Mouse (Mus musculus): ENCODE results near the gene Obsl1. TPM values are rescaled to one million over a fixed set of nuclear protein-coding genes. Genes with fewer than 3 reads are reported as not detected.

The Obsl1 gene
- total RNA-seq, 1 experiment from 2014 or later: not detected

DNA sequence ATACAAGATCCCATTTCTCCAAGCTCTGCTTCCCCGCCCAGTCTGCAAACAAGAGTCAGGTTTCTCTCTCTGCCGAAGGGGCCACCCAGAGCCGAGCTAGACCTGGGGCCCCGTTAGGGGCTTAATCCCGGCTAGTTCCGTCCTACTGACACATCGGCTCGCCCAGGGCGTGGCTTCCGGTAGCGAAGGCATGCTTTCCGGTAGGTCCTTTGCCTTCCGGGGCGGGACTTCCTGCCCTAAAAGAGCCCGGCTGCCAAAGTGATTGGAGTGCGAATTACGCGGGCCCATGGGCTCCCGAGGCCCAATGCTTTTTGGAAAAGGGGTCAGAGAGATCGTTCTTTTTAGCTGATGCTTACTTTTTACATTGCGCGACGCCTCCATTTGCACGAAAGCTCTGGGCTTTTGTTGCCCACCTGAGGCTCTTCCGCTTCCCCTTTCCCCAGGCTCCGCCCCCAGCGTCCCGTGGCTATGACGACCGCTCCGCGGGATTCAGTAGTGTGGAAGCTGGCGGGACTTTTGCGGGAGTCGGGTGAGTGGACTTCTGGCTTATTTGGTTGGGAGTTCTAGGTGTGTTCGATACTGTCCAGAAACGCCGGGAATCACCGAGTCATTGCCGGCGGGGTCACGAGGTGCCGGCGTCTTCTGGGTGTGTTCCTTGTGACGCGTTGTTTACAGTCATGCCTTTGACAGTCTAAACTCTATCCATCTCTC, 15.2 kb upstream of the Obsl1 start, which contains the start of gene Stk11ip:
Stk11ip (plus strand) TSS at position 209 of the 711 bp plus-strand sequence.
- peak; percentile 80 for ATAC-seq (ENCODE audit: extremely low read depth, insufficient number of reproducible peaks, low FRiP score, poor library complexity, severe bottlenecking)

DNA sequence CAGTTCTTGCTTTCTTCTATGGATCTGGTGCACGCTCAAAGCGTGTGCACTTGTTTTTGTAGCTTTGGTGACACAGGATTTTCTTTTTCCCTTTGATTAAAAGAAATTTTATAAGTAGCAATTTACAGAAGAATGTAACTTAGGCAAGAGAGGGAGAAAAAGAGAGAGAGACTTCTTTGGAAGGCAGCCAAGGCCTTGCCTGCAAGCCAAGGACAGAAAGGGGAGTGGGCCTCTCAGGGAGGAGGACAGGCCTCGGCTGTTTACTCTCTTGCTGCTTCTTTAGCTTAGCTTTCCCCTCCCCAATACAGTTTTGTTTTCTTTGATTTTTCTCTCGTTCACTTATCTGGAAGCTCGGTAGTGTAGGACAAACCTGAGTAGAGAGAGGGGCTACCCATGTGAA, 13.3 kb upstream of the Obsl1 start:
- no peak for ATAC-seq (ENCODE audit: extremely low read depth, insufficient number of reproducible peaks, low FRiP score, poor library complexity, severe bottlenecking)

- no peak for ATAC-seq (ENCODE audit: extremely low read depth, insufficient number of reproducible peaks, low FRiP score, poor library complexity, severe bottlenecking)
Observed at GRCm38 (mm10) chr1:75518427-75518826, 12.2 kb upstream of the Obsl1 start.

DNA sequence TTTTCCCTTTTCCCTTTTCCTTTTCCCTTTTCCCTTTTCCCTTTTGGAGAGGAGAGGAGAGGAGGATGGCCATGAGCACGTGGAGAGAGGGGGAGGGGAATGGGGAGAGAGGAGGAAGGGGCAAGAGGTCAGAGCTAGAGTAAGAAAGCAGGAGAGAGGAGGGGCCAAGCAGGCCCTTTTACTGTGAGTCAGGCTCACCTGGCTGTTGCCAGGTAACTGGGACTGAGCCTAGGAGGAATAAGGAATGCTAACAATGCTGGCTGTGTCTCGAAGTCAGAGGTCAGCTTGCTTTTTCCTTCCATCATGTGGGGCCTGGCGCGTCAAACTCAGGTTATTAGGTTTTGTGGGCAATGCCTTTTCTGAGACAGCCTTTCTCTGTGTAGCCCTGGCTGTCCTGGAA, 11.7 kb upstream of the Obsl1 start:
- no peak for ATAC-seq (ENCODE audit: extremely low read depth, insufficient number of reproducible peaks, low FRiP score, poor library complexity, severe bottlenecking)

GRCm38 (mm10) chr1:75516703-75517380, 10.6 kb upstream of the Obsl1 start:
- no peak for ATAC-seq (ENCODE audit: extremely low read depth, insufficient number of reproducible peaks, low FRiP score, poor library complexity, severe bottlenecking)

- no peak for ATAC-seq (ENCODE audit: extremely low read depth, insufficient number of reproducible peaks, low FRiP score, poor library complexity, severe bottlenecking)
Observed at GRCm38 (mm10) chr1:75512550-75512949, 6.3 kb upstream of the Obsl1 start.

GRCm38 (mm10) chr1:75511437-75512210, 5.4 kb upstream of the Obsl1 start:
- no peak for ATAC-seq (ENCODE audit: extremely low read depth, insufficient number of reproducible peaks, low FRiP score, poor library complexity, severe bottlenecking)

DNA sequence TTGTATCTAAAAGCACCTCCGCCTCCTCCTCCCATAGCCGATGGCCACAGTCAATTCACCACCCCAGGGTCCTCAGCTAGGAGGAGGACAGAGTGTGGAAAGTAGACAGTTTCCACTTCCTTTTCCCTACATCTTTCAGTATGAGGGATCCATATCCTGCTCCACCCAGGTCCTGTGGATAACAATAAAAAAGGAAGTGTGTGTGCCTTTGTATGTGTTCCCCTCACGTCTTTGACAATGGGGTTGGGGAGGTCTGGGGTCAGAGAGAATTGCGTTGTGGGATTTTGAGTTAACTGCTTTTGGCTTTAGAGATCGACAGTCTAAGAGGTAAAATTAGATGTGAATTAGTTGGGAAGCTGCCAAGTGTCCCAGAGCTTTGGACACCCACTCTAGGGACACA, 3.9 kb upstream of the Obsl1 start:
- ATAC-seq (ENCODE audit: extremely low read depth, insufficient number of reproducible peaks, low FRiP score, poor library complexity, severe bottlenecking): no peak

DNA sequence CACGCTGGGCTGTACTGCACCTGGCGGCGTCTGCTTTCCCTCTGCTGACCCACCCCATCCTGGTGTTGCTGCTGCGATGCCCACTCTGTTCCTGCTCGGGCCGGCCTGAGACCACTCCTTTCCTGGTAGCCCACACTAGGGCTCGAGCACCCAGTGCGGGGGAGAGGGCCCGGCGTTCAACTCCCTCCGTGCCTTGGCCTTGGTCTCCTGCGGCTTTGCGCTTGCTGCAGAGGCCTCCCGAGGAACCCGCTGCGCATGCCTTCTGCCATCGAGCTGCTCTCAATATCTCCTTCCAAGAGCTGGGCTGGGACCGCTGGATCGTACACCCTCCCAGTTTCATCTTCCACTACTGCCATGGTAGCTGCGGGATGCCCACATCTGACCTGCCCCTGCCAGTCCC, 3.3 kb upstream of the Obsl1 start:
- no peak for ATAC-seq (ENCODE audit: extremely low read depth, insufficient number of reproducible peaks, low FRiP score, poor library complexity, severe bottlenecking)

DNA sequence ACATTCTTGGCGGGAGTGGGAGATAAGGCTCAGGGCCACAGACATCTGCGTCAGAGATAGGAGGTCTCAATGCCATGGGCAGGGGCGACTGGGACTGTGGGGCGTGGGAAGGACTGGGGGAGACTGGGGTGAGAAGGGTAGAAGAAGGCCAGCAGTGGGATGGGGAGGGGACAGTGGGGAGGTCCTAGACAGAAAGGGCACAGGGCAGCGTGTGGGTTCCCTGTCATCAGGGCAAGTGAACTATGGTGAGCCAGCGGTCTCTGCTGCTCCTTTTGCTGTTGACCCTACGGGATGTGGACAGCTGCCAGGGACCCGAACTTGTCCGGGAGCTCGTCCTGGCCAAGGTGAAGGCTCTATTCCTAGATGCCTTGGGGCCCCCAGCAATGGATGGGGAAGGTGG, 754 bp upstream of the Obsl1 start, which contains the start of gene Inha:
Inha (plus strand) TSS at position 72 of the 400 bp plus-strand sequence.
- no peak for ATAC-seq (ENCODE audit: extremely low read depth, insufficient number of reproducible peaks, low FRiP score, poor library complexity, severe bottlenecking)

DNA sequence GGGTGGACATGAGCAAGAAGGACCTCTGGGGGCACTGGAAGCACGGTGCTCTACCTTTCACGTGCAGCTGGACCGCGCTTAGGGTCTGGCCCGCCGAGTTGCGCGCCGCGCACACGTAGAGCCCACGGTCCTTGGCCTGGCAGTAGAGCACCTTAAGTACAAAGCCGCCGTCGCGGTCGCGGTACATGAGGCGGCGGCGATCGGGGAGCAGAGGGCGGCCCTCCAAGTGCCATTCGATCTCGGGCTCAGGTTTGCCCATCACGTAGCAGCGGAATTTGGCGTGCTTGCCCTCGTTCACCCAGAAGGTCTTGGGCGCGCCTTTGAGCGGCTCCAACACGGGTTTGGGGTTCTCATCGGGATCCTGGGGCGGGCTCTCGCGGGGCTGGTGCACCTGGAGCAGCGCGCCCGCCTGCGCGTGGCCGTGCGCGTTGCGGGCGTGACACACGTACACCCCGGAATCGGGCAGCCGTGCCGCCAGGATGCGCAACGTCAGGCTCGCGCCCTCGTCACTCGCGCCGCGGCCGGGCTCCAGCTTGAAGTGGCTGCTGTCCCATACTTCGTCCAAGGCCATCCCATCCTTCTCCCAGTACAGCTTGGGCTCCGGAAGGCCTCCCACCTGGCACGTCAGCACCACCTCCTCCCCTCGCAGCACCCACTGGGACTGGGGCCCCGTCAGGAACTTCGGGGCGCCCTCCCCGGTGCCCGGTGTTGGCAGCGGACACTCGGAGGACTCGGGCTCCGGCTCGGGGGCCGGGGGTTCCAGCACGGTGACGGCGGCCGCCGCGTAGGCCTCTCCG, 895 bp downstream of the Obsl1 start:
- ATAC-seq (ENCODE audit: extremely low read depth, insufficient number of reproducible peaks, low FRiP score, poor library complexity, severe bottlenecking): no peak

DNA sequence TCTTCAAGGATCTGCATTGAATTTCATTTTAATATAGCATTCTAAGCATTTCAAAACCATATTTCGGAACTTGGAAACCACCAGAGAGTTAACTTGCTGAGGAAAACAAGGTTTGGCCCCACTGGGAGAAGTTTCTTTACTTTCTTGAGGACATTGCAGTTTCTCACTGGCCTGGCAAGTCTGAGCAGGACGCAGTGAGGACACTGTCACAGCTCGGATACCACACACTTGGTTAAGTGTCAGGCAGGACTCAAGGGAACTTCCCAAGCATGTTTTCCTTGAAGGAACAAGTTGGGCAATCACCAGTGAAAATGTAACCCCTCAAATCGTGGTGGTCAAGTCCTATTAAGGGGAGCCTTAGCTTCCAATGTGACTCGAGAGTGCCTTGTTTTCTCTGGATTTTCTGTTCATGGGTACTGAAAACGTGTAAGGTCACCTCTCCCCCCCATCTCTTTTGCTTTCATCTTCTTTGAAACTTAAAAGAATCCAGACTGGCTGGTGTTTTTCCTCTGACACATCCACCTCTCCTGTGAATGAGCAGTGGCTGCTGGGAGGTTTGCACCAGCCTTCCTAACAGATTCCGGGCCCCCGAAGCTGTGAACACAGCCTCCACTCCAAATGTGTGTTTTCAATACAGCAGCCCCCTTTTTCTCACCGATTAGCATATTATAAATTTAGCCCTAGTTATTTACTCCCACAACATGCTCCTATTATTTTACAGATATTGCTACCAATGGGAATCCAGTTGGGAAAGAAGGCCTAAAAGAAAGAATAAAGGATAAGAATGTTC, 1.8 kb downstream of the Obsl1 start:
- ATAC-seq (ENCODE audit: extremely low read depth, insufficient number of reproducible peaks, low FRiP score, poor library complexity, severe bottlenecking): no peak

DNA sequence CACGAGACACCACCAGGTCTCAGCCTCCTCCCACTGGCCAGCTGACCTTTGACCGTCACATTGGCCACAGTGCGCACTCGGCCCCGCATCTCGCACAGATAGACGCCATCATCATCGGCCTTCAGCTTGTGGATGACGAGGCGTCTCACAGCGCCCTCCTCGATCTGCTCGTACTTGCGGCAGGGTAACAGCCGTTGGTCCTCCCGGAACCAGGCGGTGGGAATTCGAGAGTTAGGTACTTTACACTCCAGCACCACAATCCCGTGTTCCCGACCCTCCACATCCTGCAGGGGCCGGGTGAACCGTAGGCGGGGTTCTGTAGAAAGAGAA, 2.6 kb downstream of the Obsl1 start:
- no peak for ATAC-seq (ENCODE audit: extremely low read depth, insufficient number of reproducible peaks, low FRiP score, poor library complexity, severe bottlenecking)

DNA sequence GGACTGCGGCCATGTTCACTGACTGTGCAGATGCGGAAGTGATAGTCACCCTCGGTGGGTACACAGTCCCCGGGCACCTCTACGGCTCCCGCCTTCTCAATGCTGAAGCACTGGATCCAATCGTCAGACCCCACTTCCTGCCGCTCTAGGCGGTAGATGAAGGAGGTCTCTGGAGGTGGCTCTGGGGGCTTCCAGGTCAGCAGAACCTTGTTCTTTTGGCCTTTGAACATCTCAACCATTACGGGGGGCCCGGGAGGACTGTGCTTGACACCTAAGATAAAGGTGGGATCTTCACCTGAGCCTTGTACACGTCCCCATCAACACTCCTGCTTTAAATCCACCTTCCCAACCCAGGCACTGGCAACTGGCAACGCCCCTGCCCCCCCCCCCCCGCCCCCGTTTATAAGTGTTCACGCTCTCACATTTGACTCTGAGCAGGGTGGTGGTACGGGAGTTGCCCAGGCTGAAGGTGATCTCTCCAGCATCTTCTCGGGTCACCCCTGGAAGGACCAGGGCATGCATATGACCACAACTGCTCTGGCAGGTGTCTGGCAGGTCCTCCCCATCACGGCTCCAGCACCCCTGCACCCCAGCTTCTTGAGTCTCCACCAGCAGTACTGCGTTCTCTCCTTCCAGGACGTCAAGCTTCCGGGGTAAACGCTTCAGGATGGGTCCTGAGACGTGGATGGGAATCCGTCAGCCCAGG, 3.2 kb downstream of the Obsl1 start:
- no peak for ATAC-seq (ENCODE audit: extremely low read depth, insufficient number of reproducible peaks, low FRiP score, poor library complexity, severe bottlenecking)

DNA sequence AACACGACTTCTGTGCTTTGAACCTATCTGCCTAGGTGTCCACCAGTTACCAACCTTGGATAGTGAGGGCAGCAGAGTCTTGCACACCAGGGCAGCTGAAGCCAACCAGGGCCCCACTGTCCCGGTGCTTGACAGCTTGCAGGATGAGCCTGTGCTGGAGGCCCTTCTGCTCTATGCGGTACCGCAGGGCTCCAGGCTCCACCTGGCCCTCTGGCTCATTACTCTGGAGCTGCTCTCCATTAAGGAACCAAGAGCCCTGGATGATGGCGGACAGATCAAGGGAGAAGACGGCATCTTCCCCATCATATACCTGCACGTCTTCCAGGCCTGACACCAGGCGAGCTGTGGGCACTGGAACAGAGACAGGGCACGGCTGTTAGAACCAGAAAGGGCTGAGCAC, 4.3 kb downstream of the Obsl1 start:
- no peak for ATAC-seq (ENCODE audit: extremely low read depth, insufficient number of reproducible peaks, low FRiP score, poor library complexity, severe bottlenecking)

DNA sequence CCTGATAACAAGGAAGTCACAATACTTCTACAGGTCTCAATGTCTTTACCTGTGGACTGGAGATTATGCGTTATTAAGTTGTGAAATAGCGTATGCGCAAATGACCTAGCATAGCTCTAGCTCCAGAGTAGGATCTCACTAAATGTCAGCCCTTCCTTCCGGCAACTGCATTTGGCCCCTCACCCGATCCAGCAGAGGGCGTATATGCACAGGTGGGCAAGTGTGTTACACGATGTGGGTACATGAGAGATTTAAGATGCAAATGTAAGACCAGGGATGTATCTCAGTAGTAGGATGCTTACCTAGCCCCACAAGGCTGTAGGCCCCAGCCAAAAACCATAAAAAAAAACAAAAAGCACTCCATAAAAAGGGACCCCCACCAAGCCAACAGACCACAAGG, 6.8 kb downstream of the Obsl1 start:
- no peak for ATAC-seq (ENCODE audit: extremely low read depth, insufficient number of reproducible peaks, low FRiP score, poor library complexity, severe bottlenecking)

- ATAC-seq (ENCODE audit: extremely low read depth, insufficient number of reproducible peaks, low FRiP score, poor library complexity, severe bottlenecking): no peak
Observed at GRCm38 (mm10) chr1:75498897-75499296, 7.4 kb downstream of the Obsl1 start.

All from neutrophil, adult 5-6 weeks (primary cell).